Mouse (Mus musculus): ENCODE measurements around the gene Npdc1. TPM values are rescaled to one million over a fixed set of nuclear protein-coding genes. Genes with fewer than 3 reads are reported as not detected.

Gene Npdc1
- total and polyA plus RNA-seq, 3 experiments, result 0.49 to 5.5 TPM; not detected in 1

DNA sequence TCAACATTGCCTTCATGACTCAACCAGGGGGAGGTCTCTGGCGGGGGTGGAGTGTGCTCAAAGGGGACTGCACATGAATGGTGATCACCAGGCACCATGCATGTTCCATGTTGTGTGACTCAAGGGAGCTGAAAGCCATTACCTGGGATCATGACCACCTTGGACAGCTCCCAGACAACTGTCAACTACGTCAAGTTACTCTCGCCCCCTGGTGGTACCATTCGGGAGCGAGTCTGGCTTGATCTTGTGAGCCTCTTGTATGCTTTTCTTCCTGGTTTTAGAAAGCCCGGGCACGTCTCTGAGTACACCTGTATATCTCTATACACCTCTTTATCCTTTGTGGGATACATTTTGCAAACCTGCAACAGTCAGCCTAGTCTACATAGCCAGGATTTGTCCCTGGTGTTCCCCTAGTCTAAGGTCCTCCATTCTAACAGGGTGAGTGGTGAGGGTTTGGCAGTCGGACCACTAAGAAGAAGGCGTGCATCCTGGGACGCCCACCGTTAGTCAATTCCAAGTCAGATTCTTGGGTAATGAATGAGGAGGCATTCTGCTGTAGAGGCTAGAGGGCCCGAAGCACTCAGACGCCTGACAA is 3.3 kb downstream of the Npdc1 start:
- Histone ChIP-seq H3K9me3 (replicated peaks; ENCODE audit: low read length) (no peaks in the 10 kb centered on the region), H3K27me3 (replicated peaks) (peaks cover 93% of the 10 kb centered on the region), H3K36me3 (replicated peaks in 1 of 2; ENCODE audit: control insufficient read depth in 1 of 2, insufficient read depth in 1 of 2, low read length in 1 of 2) (no peaks in the 10 kb centered on the region), H3K79me2 (replicated peaks; ENCODE audit: control insufficient read depth, extremely low read depth, insufficient read depth, poor library complexity, severe bottlenecking) (no peaks in the 10 kb centered on the region), H3K4me2 (ENCODE audit: insufficient read depth, low read depth, poor library complexity, severe bottlenecking) (peak overlapping the region; percentile 63), H3K4me3 (replicated peaks in 1 of 3; ENCODE audit: low read depth in 2 of 3, low read length in 2 of 3, poor library complexity in 1 of 3) (peak overlapping the region in 1 of 3 experiments; percentile 64), H3K27ac (ENCODE audit: insufficient read depth, low read depth) (no peak overlapping the region), H3K9ac (ENCODE audit: insufficient read depth, low read depth) (no peak overlapping the region), H3K4me1 (ENCODE audit: control insufficient read depth in 1 of 2, insufficient read depth in 2 of 2) (no peaks in the 10 kb centered on the region)
- dilution Hi-C loops (cut with MboI; ENCODE audit: extremely low pct_ligation_motif_present, extremely low pct_unique_long_range_greater_than_20kb, low sequenced_read_pairs), result no loop called here
- in situ Hi-C loops (cut with MboI; ENCODE audit: low pct_ligation_motif_present, low pct_unique_long_range_greater_than_20kb, low sequenced_read_pairs), result loop anchor here (5.0 kb wide), 1 partner anchor 35 kb away; the partner anchor contains the start of gene Uap1l1
- peak; percentile 89 for DNase-seq (ENCODE audit: extremely low read depth)
- TF ChIP-seq CTCF (conservative IDR thresholded peaks at IDR 0.05 in 1 of 2, IDR thresholded peaks at IDR 0.05 in 1 of 2; ENCODE audit: low read depth in 2 of 2, low read length in 2 of 2) (peak; percentile 75 to 93), MXI1 (IDR thresholded peaks at IDR 0.05; ENCODE audit: low read depth, low read length) (peak; percentile 95), PAX5 (IDR thresholded peaks at IDR 0.05; ENCODE audit: low read length) (no peak), SMC3 (IDR thresholded peaks at IDR 0.05; ENCODE audit: low read depth, low read length) (peak; percentile 79), NRF1 (IDR thresholded peaks at IDR 0.05; ENCODE audit: low read depth, low read length) (no peak), SIN3A (IDR thresholded peaks at IDR 0.05; ENCODE audit: low read length) (peak; percentile 100), USF2 (conservative IDR thresholded peaks at IDR 0.05; ENCODE audit: low read depth, low read length) (no peak), ELF1 (IDR thresholded peaks at IDR 0.05; ENCODE audit: low read depth, low read length) (0 out of 2 replicates have a peak, but pooled peaks have one; percentile 24), POLR2A (IDR thresholded peaks at IDR 0.05; ENCODE audit: low read depth, low read length) (no peak), RAD21 (IDR thresholded peaks at IDR 0.05; ENCODE audit: low read depth, low read length) (peak; percentile 67), IRF4 (IDR thresholded peaks at IDR 0.05; ENCODE audit: low read depth, low read length) (peak; percentile 26; the same call in 1 of the 2 replicates)

DNA sequence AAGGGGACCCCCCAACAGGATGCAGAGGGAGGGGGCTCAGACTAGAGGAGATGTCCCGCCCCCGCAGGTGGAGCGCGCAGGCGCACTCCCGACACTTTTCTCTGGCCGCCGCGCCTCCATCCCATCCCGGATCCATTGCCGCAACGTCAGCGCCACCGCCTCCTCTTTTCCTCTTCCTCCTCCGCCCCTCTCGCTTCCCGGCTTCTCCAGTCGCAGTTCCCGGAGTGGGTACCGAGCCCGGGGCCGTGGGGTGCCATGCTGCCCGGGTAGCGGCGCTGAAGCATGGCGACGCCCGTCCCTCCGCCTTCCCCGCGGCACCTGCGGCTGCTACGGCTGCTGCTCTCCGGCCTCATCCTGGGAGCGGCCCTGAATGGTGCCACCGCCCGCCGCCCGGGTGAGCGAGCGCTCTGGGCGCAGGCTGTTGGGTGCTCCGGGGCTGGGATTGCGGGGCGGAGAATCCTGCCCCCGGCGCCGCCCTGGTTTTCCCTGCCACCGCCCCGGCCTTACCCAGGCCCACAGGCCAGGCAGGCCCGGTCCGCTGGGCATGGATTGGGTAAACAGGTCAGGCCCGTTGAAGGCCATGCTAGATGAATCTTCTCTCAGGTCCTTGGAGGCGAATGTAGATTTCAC is 3.9 kb downstream of the Npdc1 start:
- no peak for DNase-seq (ENCODE audit: extremely low read depth)
- Histone ChIP-seq H3K79me2 (replicated peaks; ENCODE audit: control insufficient read depth, extremely low read depth, insufficient read depth, poor library complexity, severe bottlenecking) (no peaks in the 10 kb centered on the region), H3K9me3 (replicated peaks; ENCODE audit: low read length) (no peaks in the 10 kb centered on the region), H3K27ac (ENCODE audit: insufficient read depth, low read depth) (no peak overlapping the region), H3K4me1 (ENCODE audit: control insufficient read depth in 1 of 2, insufficient read depth in 2 of 2) (no peaks in the 10 kb centered on the region), H3K9ac (ENCODE audit: insufficient read depth, low read depth) (no peak overlapping the region; the same call in 1 of the 2 replicates), H3K36me3 (replicated peaks in 1 of 2; ENCODE audit: control insufficient read depth in 1 of 2, insufficient read depth in 1 of 2, low read length in 1 of 2) (no peaks in the 10 kb centered on the region), H3K27me3 (replicated peaks) (peaks cover 93% of the 10 kb centered on the region), H3K4me2 (ENCODE audit: insufficient read depth, low read depth, poor library complexity, severe bottlenecking) (peak overlapping the region; percentile 63), H3K4me3 (replicated peaks in 1 of 3; ENCODE audit: low read depth in 2 of 3, low read length in 2 of 3, poor library complexity in 1 of 3) (peak overlapping the region in 1 of 3 experiments; percentile 64)
- TF ChIP-seq NELFE (IDR thresholded peaks at IDR 0.05; ENCODE audit: low read depth, low read length) (no peak), USF2 (conservative IDR thresholded peaks at IDR 0.05; ENCODE audit: low read depth, low read length) (no peak), NRF1 (IDR thresholded peaks at IDR 0.05; ENCODE audit: low read depth, low read length) (peak; percentile 74), MXI1 (IDR thresholded peaks at IDR 0.05; ENCODE audit: low read depth, low read length) (0 out of 2 replicates have a peak, but pooled peaks have one; percentile 34), ZKSCAN1 (IDR thresholded peaks at IDR 0.05; ENCODE audit: borderline replicate concordance, low read depth, low read length) (no peak), E2F4 (IDR thresholded peaks at IDR 0.05; ENCODE audit: insufficient replicate concordance, low read depth, low read length) (no peak), UBTF (IDR thresholded peaks at IDR 0.05; ENCODE audit: low read depth, low read length) (peak; percentile 64; the same call in 1 of the 2 replicates)
- in situ Hi-C loops (cut with MboI; ENCODE audit: low pct_ligation_motif_present, low pct_unique_long_range_greater_than_20kb, low sequenced_read_pairs), result loop anchor here (5.0 kb wide), 1 partner anchor 36 kb away; the partner anchor contains the start of gene Uap1l1
- dilution Hi-C loops (cut with MboI; ENCODE audit: extremely low pct_ligation_motif_present, extremely low pct_unique_long_range_greater_than_20kb, low sequenced_read_pairs), result no loop called here
